Mouse (Mus musculus) lung, embryonic 14.5 days (tissue): ENCODE data around the gene Tmem251. TPM values are rescaled to one million over a fixed set of nuclear protein-coding genes. Genes with fewer than 3 reads are reported as not detected.

Experiments used
- ATAC-seq: fragments of 200-750 bp; cut with Nextera tagmentation; 2 replicates; pipeline ENCODE4 v1.8.0; 2017; ENCODE audit warnings: mild to moderate bottlenecking, moderate TSS enrichment, moderate library complexity; ENCODE audit not compliant: insufficient read depth
- DNase-seq: peaks from one replicate; pipeline ENCODE4 v3.0.0-alpha.2; 2015
- H3K27ac ChIP-seq: fragments of 300-500 bp; sonication (generic); 2 replicates; pipeline ENCODE4 v1.5.1; 2014; ENCODE audit warnings: low read depth, mild to moderate bottlenecking, moderate library complexity
- H3K27me3 ChIP-seq: fragments of 300-500 bp; sonication (generic); 2 replicates; pipeline ENCODE4 v1.6.1; 2014; ENCODE audit warnings: low read length, control low read depth; ENCODE audit not compliant: insufficient read depth
- H3K36me3 ChIP-seq: fragments of 300-500 bp; sonication (generic); 2 replicates; pipeline ENCODE4 v1.6.1; 2014; ENCODE audit warnings: control low read depth; ENCODE audit not compliant: insufficient read depth
- H3K4me1 ChIP-seq: fragments of 300-500 bp; sonication (generic); 2 replicates; pipeline ENCODE4 v1.6.1; 2014; ENCODE audit warnings: antibody characterized with exemption, control low read depth; ENCODE audit not compliant: insufficient read depth
- H3K4me2 ChIP-seq: fragments of 300-500 bp; sonication (generic); 2 replicates; pipeline ENCODE4 v1.6.1; 2014; ENCODE audit warnings: mild to moderate bottlenecking
- H3K4me3 ChIP-seq: fragments of 300-500 bp; sonication (generic); 2 replicates; pipeline ENCODE4 v1.5.1; 2014; ENCODE audit warnings: low read depth, low read length
- H3K9ac ChIP-seq: fragments of 300-500 bp; sonication (generic); 2 replicates; pipeline ENCODE4 v1.6.1; 2014
- H3K9me3 ChIP-seq: fragments of 300-500 bp; sonication (generic); 2 replicates; pipeline ENCODE4 v1.6.1; 2016; ENCODE audit warnings: low read depth, low read length, control low read depth
- CTCF ChIP-seq: IDR thresholded peaks from 2 replicates; pipeline ENCODE4 v1.5.1; 2016; ENCODE audit warnings: antibody characterized with exemption, low read depth
- WGBS: fragments of 180-500 bp; shearing (Covaris S2); extraction: QIAGEN DNeasy Blood & Tissue Kit; methylation state at CpG from one replicate; pipeline ENCODE4 v1.1.7; 2014; 5-methylcytosine and 5-hydroxymethylcytosine counted together
- polyA plus RNA-seq: library from polyadenylated mRNA; unstranded; fragments of >200 nt; fragmentation: Nextera tagmentation; extraction: Ambion mirVana; gene quantifications from 2 replicates; pipeline ENCODE4 v1.2.1, GENCODE M21; 2014

Gene Tmem251
- polyA plus RNA-seq, 1 experiment from 2014 or later, result 11.4 TPM

GRCm38 (mm10) chr12:102700453-102700852 is 43.1 kb upstream of the Tmem251 start:
- DNase-seq (no peak), ATAC-seq (no peak)
- H3K9me3 ChIP-seq, result no peaks in the 10 kb centered on the region
- no peaks in the 10 kb centered on the region for H3K36me3 ChIP-seq
- H3K4me2 ChIP-seq, result no peak overlapping the region
- TF ChIP-seq CTCF, result no peak
- no peak overlapping the region for H3K4me3 ChIP-seq
- H3K4me1 ChIP-seq, result peaks cover 5% of the 10 kb centered on the region
- no peak overlapping the region for H3K27ac ChIP-seq
- H3K9ac ChIP-seq, result no peak overlapping the region
- no peaks in the 10 kb centered on the region for H3K27me3 ChIP-seq
- WGBS, result 51% methylated on average over 12 of the region's 12 CpGs

GRCm38 (mm10) chr12:102701691-102702207 is 41.8 kb upstream of the Tmem251 start:
- Histone ChIP-seq H3K4me2 (no peak overlapping the region), H3K9ac (no peak overlapping the region), H3K27me3 (no peaks in the 10 kb centered on the region), H3K4me1 (peaks cover 7% of the 10 kb centered on the region), H3K9me3 (no peaks in the 10 kb centered on the region), H3K36me3 (no peaks in the 10 kb centered on the region), H3K27ac (no peak overlapping the region), H3K4me3 (no peak overlapping the region)
- ATAC-seq, result no peak
- TF ChIP-seq CTCF, result no peak
- no peak for DNase-seq
- 80% methylated on average over 5 of the region's 5 CpGs for WGBS

GRCm38 (mm10) chr12:102702356-102703110 is 41.0 kb upstream of the Tmem251 start:
- H3K4me3 ChIP-seq, result peak overlapping the region; percentile 74
- H3K27ac ChIP-seq, result peak overlapping the region; percentile 54; the same call in 1 of the 2 replicates
- peaks cover 7% of the 10 kb centered on the region for H3K4me1 ChIP-seq
- H3K4me2 ChIP-seq, result peak overlapping the region; percentile 95
- peak; percentile 95 for DNase-seq
- 6% methylated on average over 15 of the region's 15 CpGs for WGBS
- no peaks in the 10 kb centered on the region for H3K27me3 ChIP-seq
- H3K36me3 ChIP-seq, result no peaks in the 10 kb centered on the region
- no peaks in the 10 kb centered on the region for H3K9me3 ChIP-seq
- peak overlapping the region; percentile 18; the same call in 1 of the 2 replicates for H3K9ac ChIP-seq
- TF ChIP-seq CTCF, result peak; percentile 70
- no peak for ATAC-seq

GRCm38 (mm10) chr12:102703111-102703412 is 40.5 kb upstream of the Tmem251 start:
- Histone ChIP-seq H3K27me3 (no peaks in the 10 kb centered on the region), H3K4me2 (peak overlapping the region; percentile 95), H3K9me3 (no peaks in the 10 kb centered on the region), H3K9ac (peak overlapping the region; percentile 18; the same call in 1 of the 2 replicates), H3K4me1 (peaks cover 7% of the 10 kb centered on the region), H3K27ac (peak overlapping the region; percentile 54; the same call in 1 of the 2 replicates), H3K4me3 (peak overlapping the region; percentile 74), H3K36me3 (no peaks in the 10 kb centered on the region)
- DNase-seq (peak; percentile 72), ATAC-seq (no peak)
- TF ChIP-seq CTCF, result peak; percentile 46
- 4% methylated on average over 4 of the region's 4 CpGs for WGBS

- no peaks in the 10 kb centered on the region for H3K27me3 ChIP-seq
- H3K9ac ChIP-seq, result peak overlapping the region; percentile 18; the same call in 1 of the 2 replicates
- peaks cover 7% of the 10 kb centered on the region for H3K4me1 ChIP-seq
- no peaks in the 10 kb centered on the region for H3K36me3 ChIP-seq
- DNase-seq, result no peak
- H3K4me2 ChIP-seq, result peak overlapping the region; percentile 95
- no peak for TF ChIP-seq CTCF
- H3K9me3 ChIP-seq, result no peaks in the 10 kb centered on the region
- ATAC-seq, result no peak
- WGBS, result 49% methylated on average over 6 of the region's 6 CpGs
- H3K4me3 ChIP-seq, result peak overlapping the region; percentile 74; the same call in 1 of the 2 replicates
- no peak overlapping the region for H3K27ac ChIP-seq
Measured at GRCm38 (mm10) chr12:102703441-102703840, 40.1 kb upstream of the Tmem251 start.

GRCm38 (mm10) chr12:102703921-102704408 is 39.6 kb upstream of the Tmem251 start:
- 11% methylated on average over 17 of the region's 17 CpGs for whole genome bisulfite sequencing
- no peaks in the 10 kb centered on the region for H3K9me3 ChIP-seq
- no peaks in the 10 kb centered on the region for H3K27me3 ChIP-seq
- TF ChIP-seq CTCF, result no peak
- H3K9ac ChIP-seq, result peak overlapping the region; percentile 75
- no peak overlapping the region for H3K27ac ChIP-seq
- peak overlapping the region; percentile 95 for H3K4me2 ChIP-seq
- H3K4me1 ChIP-seq, result peaks cover 7% of the 10 kb centered on the region
- DNase-seq (no peak), ATAC-seq (no peak)
- H3K4me3 ChIP-seq, result peak overlapping the region; percentile 74
- H3K36me3 ChIP-seq, result no peaks in the 10 kb centered on the region

GRCm38 (mm10) chr12:102704457-102705198 is 38.9 kb upstream of the Tmem251 start, which contains the start of gene Itpk1:
Gene Itpk1, minus strand, starts transcription at chr12:102704930.
- Histone ChIP-seq H3K9ac (peak within 1 kb of the TSS; percentile 75), H3K27me3 (no peaks in the 10 kb centered on the region), H3K9me3 (no peaks in the 10 kb centered on the region), H3K4me3 (peak within 1 kb of the TSS; percentile 74), H3K4me1 (peaks cover 7% of the 10 kb centered on the region), H3K36me3 (no peaks in the 10 kb centered on the region), H3K4me2 (peak within 1 kb of the TSS; percentile 95), H3K27ac (peak within 1 kb of the TSS; percentile 82)
- under 1% methylated on average over 74 of the region's 105 CpGs for WGBS
- ATAC-seq (peak; percentile 91), DNase-seq (peak; percentile 75)
- no peak for TF ChIP-seq CTCF
